Mouse (Mus musculus) lung, postnatal 0 days (tissue): Measurements from ENCODE around the gene Gm20532. TPM values are rescaled to one million over a fixed set of nuclear protein-coding genes. Genes with fewer than 3 reads are reported as not detected.

Experiments
- ATAC-seq: fragments of 200-750 bp; cut with Nextera tagmentation; 2 replicates; pipeline ENCODE4 v1.8.0; 2017; ENCODE audit warnings: moderate library complexity
- DNase-seq: peaks from one replicate; pipeline ENCODE4 v3.0.0-alpha.2; 2016; ENCODE audit warnings: low spot score
- H3K27ac ChIP-seq: fragments of 300-500 bp; sonication (generic); 2 replicates; pipeline ENCODE4 v1.5.1; 2014; ENCODE audit warnings: antibody characterized with exemption, mild to moderate bottlenecking, low read length, mixed read lengths
- H3K27me3 ChIP-seq: fragments of 300-500 bp; sonication (generic); replicated peaks from 2 replicates; pipeline ENCODE4 v1.6.1; 2014; ENCODE audit warnings: low read length, mixed read lengths; ENCODE audit not compliant: insufficient read depth
- H3K36me3 ChIP-seq: fragments of 300-500 bp; sonication (generic); 2 replicates; pipeline ENCODE4 v1.6.1; 2014; ENCODE audit warnings: low read length, mixed read lengths; ENCODE audit not compliant: insufficient read depth
- H3K4me1 ChIP-seq: fragments of 300-500 bp; sonication (generic); 2 replicates; pipeline ENCODE4 v1.6.1; 2014; ENCODE audit warnings: antibody characterized with exemption, low read depth, low read length, mixed read lengths; ENCODE audit not compliant: insufficient read depth
- H3K4me2 ChIP-seq: fragments of 300-500 bp; sonication (generic); replicated peaks from 2 replicates; pipeline ENCODE4 v1.6.1; 2014; ENCODE audit warnings: low read depth, mild to moderate bottlenecking, low read length, moderate library complexity, mixed read lengths
- H3K4me3 ChIP-seq: fragments of 300-500 bp; sonication (generic); 2 replicates; pipeline ENCODE4 v1.5.1; 2014; ENCODE audit warnings: low read depth, low read length
- H3K9ac ChIP-seq: fragments of 300-500 bp; sonication (generic); replicated peaks from 2 replicates; pipeline ENCODE4 v1.6.1; 2014; ENCODE audit warnings: low read depth, mild to moderate bottlenecking
- H3K9me3 ChIP-seq: fragments of 300-500 bp; sonication (generic); 2 replicates; pipeline ENCODE4 v1.6.1; 2016; ENCODE audit warnings: low read length, mixed read lengths
- CTCF ChIP-seq: IDR thresholded peaks from 2 replicates; pipeline ENCODE4 v1.5.1; 2016; ENCODE audit warnings: antibody characterized with exemption, mild to moderate bottlenecking
- EP300 ChIP-seq: IDR thresholded peaks from 2 replicates; pipeline ENCODE4 v1.6.1; 2016; ENCODE audit warnings: antibody characterized with exemption, mild to moderate bottlenecking, control low read depth
- WGBS: fragments of 180-500 bp; shearing (Covaris S2); extraction: QIAGEN DNeasy Blood & Tissue Kit; methylation state at CpG from one replicate; pipeline ENCODE4 v1.1.7; 2014; 5-methylcytosine and 5-hydroxymethylcytosine counted together
- polyA plus RNA-seq: library from polyadenylated mRNA; unstranded; fragments of >200 nt; fragmentation: Nextera tagmentation; extraction: Ambion mirVana; gene quantifications from 2 replicates; pipeline ENCODE4 v1.2.1, GENCODE M21; 2015

Gm20532 gene
- not detected in 2 replicates for polyA plus RNA-seq

DNA sequence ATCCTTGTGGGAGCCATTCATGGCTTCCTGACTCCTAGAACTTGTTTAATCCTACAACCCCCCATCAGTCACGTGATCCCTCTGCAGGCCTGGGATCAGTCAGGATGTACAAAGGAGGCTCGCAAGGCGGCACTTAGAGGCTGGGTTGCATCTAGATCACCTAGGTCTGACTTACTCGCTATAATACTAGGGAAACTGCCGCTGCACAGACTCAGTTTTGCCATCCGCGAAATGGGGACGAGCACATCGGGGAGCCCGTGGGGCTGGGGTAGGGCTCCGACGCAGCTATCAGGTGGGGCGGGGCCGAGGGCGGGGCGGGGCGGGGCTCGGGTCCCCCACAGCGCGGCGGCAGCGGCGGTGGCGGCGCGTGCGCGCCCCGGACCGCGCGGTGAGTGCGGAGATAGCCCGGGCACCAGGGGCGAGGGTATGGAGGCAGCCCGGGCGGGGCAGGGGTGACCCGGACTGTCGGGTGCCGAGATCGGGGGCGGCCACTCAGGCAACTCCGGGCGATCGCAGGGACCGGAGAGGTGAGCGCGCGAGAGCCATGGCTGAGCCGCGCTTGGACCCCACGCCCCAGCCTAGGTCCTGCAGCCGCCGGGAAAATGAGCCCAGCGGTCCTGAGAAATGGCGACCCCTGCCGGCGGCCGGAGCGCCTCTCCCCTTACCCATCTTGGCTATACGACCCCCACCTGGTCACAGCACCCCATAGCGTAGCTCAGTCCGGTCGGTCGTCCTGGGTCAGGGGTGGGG is at the start of gene Gm20532:
TSS of gene Gm20532 (plus strand) at position 346 of the 750 bp plus-strand sequence.
- Histone ChIP-seq H3K4me2 (peak within 1 kb of the TSS; percentile 74), H3K36me3 (no peaks in the 10 kb centered on the region), H3K9me3 (no peaks in the 10 kb centered on the region), H3K27me3 (no peaks in the 10 kb centered on the region), H3K4me1 (peaks cover 8% of the 10 kb centered on the region; the same call in 1 of the 2 replicates), H3K4me3 (peak within 1 kb of the TSS; percentile 58), H3K27ac (peak within 1 kb of the TSS; percentile 91), H3K9ac (peak within 1 kb of the TSS; percentile 79)
- under 1% methylated on average over 36 of the region's 65 CpGs for WGBS
- peak; percentile 66 for DNase-seq
- peak; percentile 32 for ATAC-seq
- TF ChIP-seq CTCF (peak; percentile 68), EP300 (no peak)

DNA sequence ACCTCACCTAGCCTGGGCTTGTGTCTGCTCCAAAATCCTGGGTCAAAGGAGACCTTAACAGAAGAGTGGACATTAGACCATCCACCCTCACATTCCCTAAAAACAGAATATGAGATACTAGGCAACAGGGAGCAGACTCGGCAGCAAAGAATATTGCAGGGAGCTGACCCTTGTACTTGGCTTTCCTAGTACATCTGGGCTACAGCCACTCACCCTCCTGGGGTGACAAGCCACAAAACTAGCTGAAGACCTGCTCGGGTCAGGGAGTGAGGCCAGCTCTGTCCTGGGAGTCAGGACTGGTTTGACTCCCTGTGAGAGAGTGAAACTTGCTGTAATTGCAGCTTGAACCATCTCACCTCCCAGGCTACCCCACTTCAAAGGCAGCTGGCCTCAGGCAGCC is 46.9 kb upstream of the Gm20532 start:
- TF ChIP-seq EP300 = no peak
- TF ChIP-seq CTCF = no peak
- Histone ChIP-seq H3K27me3 (no peaks in the 10 kb centered on the region), H3K9me3 (no peaks in the 10 kb centered on the region), H3K4me3 (no peak overlapping the region), H3K4me2 (no peak overlapping the region), H3K27ac (no peak overlapping the region), H3K4me1 (no peaks in the 10 kb centered on the region; the same call in 1 of the 2 replicates), H3K9ac (no peak overlapping the region), H3K36me3 (no peaks in the 10 kb centered on the region)
- WGBS = 56% methylated on average over 2 of the region's 2 CpGs
- ATAC-seq = no peak
- DNase-seq = no peak

DNA sequence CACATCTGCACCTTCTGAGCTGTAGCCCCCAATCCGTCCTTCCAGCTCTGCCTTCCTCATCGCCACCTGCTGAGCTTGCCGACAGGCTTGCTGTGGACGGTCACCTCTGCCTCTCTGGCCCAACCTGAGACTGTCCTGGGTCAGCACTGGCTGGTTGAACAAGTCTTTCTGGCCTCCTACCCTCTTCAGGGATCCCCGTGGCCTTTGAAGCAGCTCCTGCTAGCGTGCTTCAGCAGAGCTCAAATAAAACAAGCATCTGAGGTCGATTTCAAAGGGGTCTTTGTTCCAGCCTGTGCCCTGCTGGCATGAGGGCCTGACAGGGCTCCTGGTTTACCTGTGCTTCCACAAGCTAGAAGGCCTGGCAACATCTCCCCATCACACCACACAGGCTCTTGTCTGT is 45.7 kb upstream of the Gm20532 start:
- no peaks in the 10 kb centered on the region for H3K36me3 ChIP-seq
- no peak for TF ChIP-seq EP300
- TF ChIP-seq CTCF = no peak
- H3K27me3 ChIP-seq = no peaks in the 10 kb centered on the region
- WGBS = 50% methylated on average over 7 of the region's 7 CpGs
- H3K4me1 ChIP-seq = no peaks in the 10 kb centered on the region; the same call in 1 of the 2 replicates
- no peak overlapping the region for H3K4me3 ChIP-seq
- DNase-seq (no peak), ATAC-seq (no peak)
- H3K9ac ChIP-seq = no peak overlapping the region
- no peak overlapping the region for H3K4me2 ChIP-seq
- H3K27ac ChIP-seq = no peak overlapping the region
- no peaks in the 10 kb centered on the region for H3K9me3 ChIP-seq

DNA sequence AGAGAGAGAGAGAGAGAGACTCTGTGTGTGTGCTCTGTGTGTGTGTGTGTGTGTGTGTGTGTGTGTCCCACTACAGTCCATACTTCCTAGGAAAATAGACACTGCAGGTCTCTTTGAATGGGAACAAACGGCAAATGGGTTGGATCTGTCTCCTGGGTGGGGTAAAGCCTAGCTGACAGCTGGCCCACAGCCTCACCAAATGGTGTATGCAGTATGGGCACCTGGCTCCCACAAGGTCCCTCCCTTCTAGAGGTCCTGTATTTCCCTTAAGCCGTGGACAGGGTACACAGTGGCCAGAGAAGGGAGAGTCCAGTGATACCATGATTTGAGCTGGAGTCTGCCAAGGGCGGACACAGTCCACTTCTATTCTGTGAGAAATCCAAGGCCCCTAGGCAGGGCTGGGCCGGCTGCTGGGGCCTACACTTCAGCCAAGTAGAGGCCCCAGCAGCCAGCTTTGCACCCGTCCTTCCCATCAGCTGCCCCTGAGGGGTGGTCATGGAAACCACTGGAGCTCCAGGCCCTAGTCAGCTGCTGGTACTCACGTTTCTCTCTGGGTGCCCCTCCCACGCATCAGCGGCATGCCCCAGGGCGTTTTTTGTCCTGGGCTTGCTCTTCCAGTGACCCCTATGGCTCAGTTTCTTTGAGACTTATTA is 45.1 kb upstream of the Gm20532 start:
- no peak for TF ChIP-seq CTCF
- no peak for TF ChIP-seq EP300
- DNase-seq = no peak

DNA sequence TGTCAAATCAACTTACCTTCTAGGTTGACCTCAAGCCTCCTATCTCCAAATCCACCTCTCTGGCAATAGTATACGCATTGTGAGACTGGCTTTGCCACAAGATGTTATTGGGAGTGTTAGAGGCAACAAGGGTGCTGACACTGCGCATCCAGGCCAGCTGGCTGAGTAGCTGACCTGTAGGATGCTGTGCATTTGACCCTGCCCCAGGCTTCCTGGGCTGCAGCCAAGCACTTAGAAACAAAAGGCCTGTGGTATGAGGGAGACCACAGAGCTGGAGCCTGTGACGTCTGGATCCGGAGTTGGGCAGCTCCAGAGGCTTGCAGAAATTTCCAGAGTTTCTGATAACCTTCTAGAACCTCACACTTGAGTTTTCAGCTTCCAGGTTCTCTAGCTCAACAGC is 43.3 kb upstream of the Gm20532 start:
- H3K36me3 ChIP-seq = no peaks in the 10 kb centered on the region
- no peak overlapping the region for H3K4me2 ChIP-seq
- no peak overlapping the region for H3K27ac ChIP-seq
- no peaks in the 10 kb centered on the region for H3K27me3 ChIP-seq
- no peaks in the 10 kb centered on the region; the same call in none of the 2 replicates for H3K4me1 ChIP-seq
- H3K9ac ChIP-seq = no peak overlapping the region
- no peak for TF ChIP-seq EP300
- TF ChIP-seq CTCF = no peak
- 51% methylated on average over 4 of the region's 4 CpGs for WGBS
- H3K4me3 ChIP-seq = no peak overlapping the region
- no peaks in the 10 kb centered on the region for H3K9me3 ChIP-seq
- ATAC-seq (0 out of 2 replicates have a peak, but pooled peaks have one; percentile 11), DNase-seq (no peak)

More for the DNA sequence above, 45.1 kb upstream of the Gm20532 start:
- Histone ChIP-seq H3K9ac (no peak overlapping the region), H3K9me3 (no peaks in the 10 kb centered on the region), H3K27me3 (no peaks in the 10 kb centered on the region), H3K36me3 (no peaks in the 10 kb centered on the region), H3K4me2 (no peak overlapping the region), H3K4me1 (no peaks in the 10 kb centered on the region; the same call in 1 of the 2 replicates), H3K27ac (no peak overlapping the region), H3K4me3 (no peak overlapping the region)
- ATAC-seq = no peak
- WGBS = 37% methylated on average over 9 of the region's 9 CpGs

DNA sequence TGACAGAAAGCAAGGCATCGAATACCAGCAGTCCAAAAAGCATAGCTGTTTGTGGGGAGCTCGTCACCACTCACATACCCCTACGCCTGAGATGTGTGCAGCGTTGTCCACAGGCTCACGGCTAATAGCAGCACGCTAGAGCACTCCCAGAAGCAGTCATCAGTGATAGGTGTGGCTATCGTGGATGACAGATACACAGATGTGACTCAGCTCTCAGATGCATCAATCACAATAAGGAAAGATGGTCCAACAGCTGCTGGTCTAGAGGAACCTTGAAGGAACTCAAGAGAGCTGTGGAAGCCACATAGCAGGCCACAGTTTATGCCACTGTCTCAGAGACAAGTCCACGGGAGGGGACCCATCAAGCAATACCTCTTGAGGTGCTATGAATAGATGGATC is 42.7 kb upstream of the Gm20532 start:
- Histone ChIP-seq H3K9me3 (no peaks in the 10 kb centered on the region), H3K27me3 (no peaks in the 10 kb centered on the region), H3K27ac (0 out of 2 replicates have a peak overlapping the region, but pooled peaks have one; percentile 51), H3K36me3 (no peaks in the 10 kb centered on the region), H3K4me1 (no peaks in the 10 kb centered on the region; the same call in none of the 2 replicates), H3K4me2 (no peak overlapping the region), H3K4me3 (no peak overlapping the region), H3K9ac (no peak overlapping the region)
- ATAC-seq = no peak
- TF ChIP-seq EP300 = no peak
- 81% methylated on average over 8 of the region's 8 CpGs for WGBS
- no peak for DNase-seq
